Mouse (Mus musculus) liver, embryonic 12.5 days (tissue): ENCODE data around the gene Gpa33. TPM values are rescaled to one million over a fixed set of nuclear protein-coding genes. Genes with fewer than 3 reads are reported as not detected.
A peak's percentile ranks its signal among the peaks of the same experiment; 100 is the strongest.

Experiments used
- ATAC-seq: fragments of 200-750 bp; cut with Nextera tagmentation; 2 replicates; pipeline ENCODE4 v1.8.0; 2017; ENCODE audit warnings: moderate number of reproducible peaks, mild to moderate bottlenecking, moderate library complexity
- H3K27ac ChIP-seq: fragments of 300-500 bp; sonication (generic); 2 replicates; pipeline ENCODE4 v1.5.1; 2016; ENCODE audit warnings: mild to moderate bottlenecking
- H3K27me3 ChIP-seq: fragments of 300-500 bp; sonication (generic); replicated peaks from 2 replicates; pipeline ENCODE4 v1.6.1; 2016; ENCODE audit warnings: mild to moderate bottlenecking, moderate library complexity
- H3K36me3 ChIP-seq: fragments of 300-500 bp; sonication (generic); 2 replicates; pipeline ENCODE4 v1.6.1; 2016; ENCODE audit warnings: mild to moderate bottlenecking, moderate library complexity
- H3K4me1 ChIP-seq: fragments of 300-500 bp; sonication (generic); 2 replicates; pipeline ENCODE4 v1.6.1; 2016
- H3K4me2 ChIP-seq: fragments of 300-500 bp; sonication (generic); 2 replicates; pipeline ENCODE4 v1.6.1; 2016; ENCODE audit warnings: mild to moderate bottlenecking, moderate library complexity
- H3K4me3 ChIP-seq: fragments of 300-500 bp; sonication (generic); 2 replicates; pipeline ENCODE4 v1.5.1; 2016; ENCODE audit warnings: mild to moderate bottlenecking, moderate library complexity
- H3K9ac ChIP-seq: fragments of 300-500 bp; sonication (generic); 2 replicates; pipeline ENCODE4 v1.6.1; 2016; ENCODE audit warnings: mild to moderate bottlenecking, moderate library complexity
- H3K9me3 ChIP-seq: fragments of 300-500 bp; sonication (generic); replicated peaks from 2 replicates; pipeline ENCODE4 v1.6.1; 2016; ENCODE audit warnings: mild to moderate bottlenecking, moderate library complexity
- WGBS: fragments of 180-500 bp; shearing (Covaris S2); methylation state at CpG from one replicate; pipeline ENCODE4 v1.1.7; 2016; ENCODE audit not compliant: insufficient replicate concordance; 5-methylcytosine and 5-hydroxymethylcytosine counted together
- polyA plus RNA-seq: library from polyadenylated mRNA; unstranded; fragments of >200 nt; fragmentation: Nextera tagmentation; extraction: Ambion mirVana; gene quantifications from 2 replicates; pipeline ENCODE4 v1.2.1, GENCODE M21; 2016

Gpa33 gene
- polyA plus RNA-seq, 1 experiment from 2014 or later = not detected

- Histone ChIP-seq H3K27me3 (peaks cover 51% of the 10 kb centered on the region), H3K4me2 (peak overlapping the region; percentile 47; the same call in 1 of the 2 replicates), H3K27ac (no peak overlapping the region), H3K36me3 (no peaks in the 10 kb centered on the region), H3K9me3 (no peaks in the 10 kb centered on the region), H3K4me3 (no peak overlapping the region), H3K4me1 (peaks cover 29% of the 10 kb centered on the region), H3K9ac (no peak overlapping the region)
- WGBS = 12% methylated on average over 18 of the region's 18 CpGs
- no peak for ATAC-seq
These were observed 23.5 kb downstream of the Gpa33 start for GRCm38 (mm10) chr1:166153351-166154120.

- H3K9me3 ChIP-seq = no peaks in the 10 kb centered on the region
- H3K4me3 ChIP-seq = no peak overlapping the region
- peaks cover 22% of the 10 kb centered on the region; the same call in 1 of the 2 replicates for H3K4me1 ChIP-seq
- H3K36me3 ChIP-seq = no peaks in the 10 kb centered on the region
- WGBS = 8% methylated on average over 29 of the region's 29 CpGs
- no peak overlapping the region for H3K9ac ChIP-seq
- no peak overlapping the region for H3K27ac ChIP-seq
- peaks cover 60% of the 10 kb centered on the region for H3K27me3 ChIP-seq
- ATAC-seq = peak; percentile 58; the same call in 1 of the 2 replicates
- H3K4me2 ChIP-seq = peak overlapping the region; percentile 47
These were observed 24.4 kb downstream of the Gpa33 start for GRCm38 (mm10) chr1:166154162-166155112.

GRCm38 (mm10) chr1:166155113-166155494 is 25.1 kb downstream of the Gpa33 start:
- no peaks in the 10 kb centered on the region for H3K9me3 ChIP-seq
- H3K4me2 ChIP-seq = no peak overlapping the region
- no peak overlapping the region for H3K4me3 ChIP-seq
- peaks cover 66% of the 10 kb centered on the region for H3K27me3 ChIP-seq
- WGBS = 31% methylated on average over 10 of the region's 10 CpGs
- no peak for ATAC-seq
- peaks cover 15% of the 10 kb centered on the region; the same call in 1 of the 2 replicates for H3K4me1 ChIP-seq
- no peak overlapping the region for H3K9ac ChIP-seq
- no peaks in the 10 kb centered on the region for H3K36me3 ChIP-seq
- H3K27ac ChIP-seq = no peak overlapping the region

GRCm38 (mm10) chr1:166157712-166158111 is 27.7 kb downstream of the Gpa33 start:
- Histone ChIP-seq H3K27me3 (peaks cover 63% of the 10 kb centered on the region), H3K27ac (no peak overlapping the region), H3K4me3 (no peak overlapping the region), H3K36me3 (no peaks in the 10 kb centered on the region), H3K9ac (no peak overlapping the region), H3K4me1 (peaks cover 8% of the 10 kb centered on the region; the same call in 1 of the 2 replicates), H3K4me2 (no peak overlapping the region), H3K9me3 (no peaks in the 10 kb centered on the region)
- 65% methylated on average over 12 of the region's 12 CpGs for WGBS
- no peak for ATAC-seq

- Histone ChIP-seq H3K36me3 (no peaks in the 10 kb centered on the region), H3K4me2 (no peak overlapping the region), H3K4me3 (no peak overlapping the region), H3K27me3 (peaks cover 69% of the 10 kb centered on the region), H3K9me3 (no peaks in the 10 kb centered on the region), H3K9ac (no peak overlapping the region), H3K4me1 (peaks cover 6% of the 10 kb centered on the region; the same call in 1 of the 2 replicates), H3K27ac (no peak overlapping the region)
- ATAC-seq = no peak
- WGBS = 40% methylated on average over 9 of the region's 9 CpGs
These were observed 28.6 kb downstream of the Gpa33 start for GRCm38 (mm10) chr1:166158664-166159063.

GRCm38 (mm10) chr1:166160111-166160510 is 30.1 kb downstream of the Gpa33 start:
- Histone ChIP-seq H3K27me3 (peaks cover 59% of the 10 kb centered on the region), H3K4me1 (no peaks in the 10 kb centered on the region), H3K27ac (no peak overlapping the region), H3K36me3 (no peaks in the 10 kb centered on the region), H3K9ac (no peak overlapping the region), H3K4me2 (no peak overlapping the region), H3K9me3 (no peaks in the 10 kb centered on the region), H3K4me3 (no peak overlapping the region)
- WGBS = 46% methylated on average over 5 of the region's 5 CpGs
- no peak for ATAC-seq

- Histone ChIP-seq H3K27ac (no peak overlapping the region), H3K4me2 (no peak overlapping the region), H3K36me3 (no peaks in the 10 kb centered on the region), H3K27me3 (peaks cover 52% of the 10 kb centered on the region), H3K9ac (no peak overlapping the region), H3K4me1 (no peaks in the 10 kb centered on the region), H3K4me3 (no peak overlapping the region), H3K9me3 (no peaks in the 10 kb centered on the region)
- no peak for ATAC-seq
- 12% methylated on average over 24 of the region's 24 CpGs for WGBS
These were observed 30.8 kb downstream of the Gpa33 start for GRCm38 (mm10) chr1:166160569-166161445.

GRCm38 (mm10) chr1:166164580-166164979 is 34.5 kb downstream of the Gpa33 start:
- Histone ChIP-seq H3K4me2 (no peak overlapping the region), H3K36me3 (no peaks in the 10 kb centered on the region), H3K9me3 (no peaks in the 10 kb centered on the region), H3K27ac (no peak overlapping the region), H3K9ac (no peak overlapping the region), H3K4me3 (no peak overlapping the region), H3K27me3 (peaks cover 18% of the 10 kb centered on the region), H3K4me1 (no peaks in the 10 kb centered on the region)
- ATAC-seq = no peak
- WGBS = 83% methylated on average over 14 of the region's 14 CpGs

GRCm38 (mm10) chr1:166165159-166165558 is 35.1 kb downstream of the Gpa33 start:
- no peak overlapping the region for H3K27ac ChIP-seq
- H3K4me3 ChIP-seq = no peak overlapping the region
- no peak for ATAC-seq
- no peak overlapping the region for H3K4me2 ChIP-seq
- no peaks in the 10 kb centered on the region for H3K36me3 ChIP-seq
- no peaks in the 10 kb centered on the region for H3K9me3 ChIP-seq
- no peaks in the 10 kb centered on the region for H3K4me1 ChIP-seq
- H3K9ac ChIP-seq = no peak overlapping the region
- WGBS = 81% methylated on average over 9 of the region's 9 CpGs
- peaks cover 12% of the 10 kb centered on the region for H3K27me3 ChIP-seq

- Histone ChIP-seq H3K27me3 (0 out of 2 replicates have a peak, but pooled peaks cover 8% of the 10 kb centered on the region), H3K4me2 (no peak overlapping the region), H3K9ac (no peak overlapping the region), H3K4me3 (no peak overlapping the region), H3K27ac (no peak overlapping the region), H3K36me3 (no peaks in the 10 kb centered on the region), H3K9me3 (no peaks in the 10 kb centered on the region), H3K4me1 (no peaks in the 10 kb centered on the region)
- 66% methylated on average over 4 of the region's 4 CpGs for whole genome bisulfite sequencing
- ATAC-seq = peak; percentile 24; the same call in 1 of the 2 replicates
These were observed 37.4 kb downstream of the Gpa33 start for GRCm38 (mm10) chr1:166167405-166167804.

GRCm38 (mm10) chr1:166168017-166168416 is 38.0 kb downstream of the Gpa33 start:
- no peaks in the 10 kb centered on the region for H3K9me3 ChIP-seq
- no peak overlapping the region for H3K27ac ChIP-seq
- no peaks in the 10 kb centered on the region for H3K4me1 ChIP-seq
- WGBS = 84% methylated on average over 7 of the region's 7 CpGs
- no peak overlapping the region for H3K4me3 ChIP-seq
- H3K27me3 ChIP-seq = 0 out of 2 replicates have a peak, but pooled peaks cover 8% of the 10 kb centered on the region
- H3K9ac ChIP-seq = no peak overlapping the region
- ATAC-seq = no peak
- no peaks in the 10 kb centered on the region for H3K36me3 ChIP-seq
- H3K4me2 ChIP-seq = no peak overlapping the region
